In genomic region chr6:146221371-146222336, GRCm38 (mm10) we compare ENCODE assay signal across 8 mouse cellular contexts.
DNase-seq lines count a peak whose midpoint lies in the region; ATAC-seq lines count a peak whose summit lies in the region.

No protein-coding gene starts in this region.

- H3K9me3 ChIP-seq in midbrain, embryonic 15.5 days: no peaks in the 10 kb centered on the region

- no peaks in the 10 kb centered on the region for H3K27me3 ChIP-seq in midbrain, embryonic 15.5 days (replicated peaks)

- H3K36me3 ChIP-seq in midbrain, embryonic 15.5 days (replicated peaks): no peaks in the 10 kb centered on the region

- ATAC-seq in hematopoietic stem cell, adult 5-6 weeks (replicated peaks in 1 of 2; ENCODE audit: insufficient read depth in 1 of 2, low FRiP score in 2 of 2, low TSS enrichment in 1 of 2, low read depth in 1 of 2, poor library complexity in 2 of 2, severe bottlenecking in 2 of 2): peak; percentile 94 to 96
- peak; percentile 71 for ATAC-seq in megakaryocyte progenitor cell, adult 5-6 weeks (replicated peaks; ENCODE audit: poor library complexity)
- no peak for ATAC-seq in midbrain, embryonic 15.5 days (replicated peaks)

- peak; percentile 35 for DNase-seq in left cerebral cortex, adult 11 months (ENCODE audit: low spot score)
- no peak for DNase-seq in left cerebral cortex, adult 18-20 months (ENCODE audit: low spot score in 2 of 2)
- peak; percentile 61 for DNase-seq in brain, adult 2 months (ENCODE audit: low read depth, low spot score)
- no peak for DNase-seq in cerebellum, adult 11 months
- DNase-seq in Muller cell, postnatal 12 days (ENCODE audit: inconsistent ontology term): no peak

- H3K9ac ChIP-seq in midbrain, embryonic 15.5 days: no peak overlapping the region

- 63% methylated on average over 23 of the region's 23 CpGs for WGBS in midbrain, embryonic 15.5 days

- H3K4me1 ChIP-seq in midbrain, embryonic 15.5 days: no peaks in the 10 kb centered on the region

- H3K4me3 ChIP-seq in midbrain, embryonic 15.5 days: no peak overlapping the region

- no peak overlapping the region for H3K27ac ChIP-seq in midbrain, embryonic 15.5 days

- H3K4me2 ChIP-seq in midbrain, embryonic 15.5 days: no peak overlapping the region

Comparison
In these comparisons a context has a peak if more than half of its experiments do, and no peak if none do; other contexts are left out.
1. DNase-seq: peak in left cerebral cortex, adult 11 months (single experiment) and brain, adult 2 months (single experiment); none in left cerebral cortex, adult 18-20 months (0 of 2), cerebellum, adult 11 months (single experiment) and Muller cell, postnatal 12 days (single experiment).